Mouse (Mus musculus): ENCODE measurements around the gene Kremen1.

Kremen1 gene

GRCm38 (mm10) chr11:5167311-5167710 lies 94.0 kb downstream of the Kremen1 start:
- DNase-seq: no peak

DNA sequence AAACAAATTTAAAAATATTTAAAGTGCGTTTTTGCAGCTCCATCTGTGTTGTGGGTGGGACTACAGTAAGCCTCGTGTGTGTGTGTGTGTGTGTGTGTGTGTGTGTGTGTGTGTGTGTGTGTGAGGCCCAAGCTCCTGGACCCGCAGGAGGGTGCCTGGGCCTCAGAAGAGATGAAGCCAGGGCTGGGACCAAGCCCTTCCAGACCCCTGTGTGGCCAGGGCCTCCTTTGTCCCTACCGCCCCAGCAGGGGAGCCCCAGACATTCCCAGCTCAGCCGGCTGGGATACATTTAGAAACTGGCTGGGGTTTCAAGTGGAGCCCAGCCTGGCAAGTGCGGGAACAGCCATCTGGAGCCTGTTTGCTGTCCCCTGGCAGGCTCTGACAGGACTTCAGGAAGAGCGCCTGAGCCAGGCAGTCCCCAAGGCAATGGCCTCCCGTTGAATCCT lies 95.9 kb downstream of the Kremen1 start:
- DNase-seq: no peak

GRCm38 (mm10) chr11:5164310-5164709 lies 97.0 kb downstream of the Kremen1 start:
- DNase-seq: no peak

DNA sequence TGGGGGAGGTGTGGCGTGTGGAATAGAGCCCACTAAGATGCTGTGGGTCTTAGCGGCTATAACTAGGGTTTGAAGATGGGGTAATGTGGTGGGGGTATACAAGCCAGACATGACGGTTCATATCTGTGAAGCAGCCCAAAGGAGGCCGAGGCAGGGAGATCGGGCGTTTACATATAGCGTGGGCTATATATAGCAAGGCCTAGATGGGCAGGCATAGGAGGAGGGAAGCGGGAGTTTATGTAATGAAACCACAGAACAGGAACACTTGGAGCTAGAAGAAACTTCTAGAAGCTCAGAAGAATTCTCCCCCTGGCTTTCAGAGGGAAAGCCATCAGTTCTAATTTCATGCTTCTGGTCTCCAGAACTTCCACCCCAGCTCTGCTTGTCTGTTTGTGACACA lies 97.9 kb downstream of the Kremen1 start:
- no peak for DNase-seq

GRCm38 (mm10) chr11:5160722-5161485 lies 100.5 kb downstream of the Kremen1 start:
- DNase-seq: peak; percentile 46

- DNase-seq: no peak
These were observed 103.3 kb downstream of the Kremen1 start for GRCm38 (mm10) chr11:5158056-5158455.

GRCm38 (mm10) chr11:5154961-5155805 lies 106.2 kb downstream of the Kremen1 start:
- peak; percentile 36 for DNase-seq

- peak; percentile 33 for DNase-seq
These were observed 109.5 kb downstream of the Kremen1 start, which contains the start of gene Emid1 for GRCm38 (mm10) chr11:5151680-5152337. Gene Emid1, minus strand, starts transcription at chr11:5152257.

DNA sequence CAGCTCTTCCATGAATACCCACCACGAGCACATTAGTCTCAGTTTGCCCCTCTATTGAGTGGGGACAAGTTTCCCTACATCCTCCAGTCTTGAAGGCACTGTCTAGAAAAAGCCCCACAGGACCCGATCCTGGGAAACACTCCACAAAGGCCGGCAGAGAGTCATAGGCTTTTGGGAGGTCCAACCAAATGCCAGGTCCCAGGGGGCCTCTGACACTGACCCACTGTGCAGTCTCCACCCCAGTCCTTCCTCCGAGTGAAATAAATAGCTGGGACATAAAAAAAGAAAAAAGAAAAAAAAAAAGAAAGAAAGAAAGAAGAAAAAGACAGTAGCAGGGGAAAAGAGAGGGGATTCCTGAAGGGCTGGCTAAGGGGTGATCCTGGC lies 110.1 kb downstream of the Kremen1 start:
- no peak for DNase-seq

DNA sequence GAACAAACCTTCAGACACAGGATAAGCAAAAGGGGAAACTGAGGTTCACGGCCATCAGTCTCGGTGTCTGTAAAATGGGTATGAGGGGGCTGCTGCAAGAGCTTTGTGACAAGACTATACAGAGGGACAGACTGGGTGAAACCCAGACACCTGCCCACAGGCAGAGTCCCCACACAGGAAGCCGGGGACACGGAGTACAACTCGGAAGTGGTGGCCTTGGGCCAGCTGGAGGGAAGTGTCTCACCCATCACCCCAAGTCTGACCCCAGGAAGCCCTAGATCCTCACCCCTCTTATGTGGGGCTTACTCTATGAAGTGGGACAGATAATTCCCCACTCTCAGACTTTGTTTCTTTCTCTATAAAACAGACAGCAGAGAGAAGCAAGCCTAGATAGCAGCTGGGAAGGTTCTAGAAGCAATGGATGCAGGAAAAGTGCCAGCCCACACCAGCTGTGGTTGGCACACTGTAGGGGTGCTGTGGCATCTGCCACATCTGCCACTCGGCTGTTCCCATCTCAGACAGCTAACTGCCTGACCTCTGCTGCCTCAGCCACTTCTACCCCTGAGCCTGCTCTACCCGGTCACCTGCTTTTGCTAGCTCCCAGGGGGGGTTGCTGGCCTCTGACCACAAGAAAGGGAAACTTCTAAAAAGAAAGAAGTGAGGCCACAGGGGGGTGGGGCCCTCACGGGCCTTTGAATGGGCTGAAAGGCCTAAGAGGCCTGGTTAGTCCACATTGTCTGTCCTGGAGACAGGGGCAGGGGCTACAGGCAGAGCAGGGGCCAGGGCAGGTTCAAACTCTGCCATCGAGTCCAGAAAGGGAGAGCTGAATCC lies 110.7 kb downstream of the Kremen1 start:
- DNase-seq: no peak

GRCm38 (mm10) chr11:5149955-5150354 lies 111.4 kb downstream of the Kremen1 start:
- DNase-seq: no peak

- peak; percentile 21 for DNase-seq
These were observed 112.1 kb downstream of the Kremen1 start for GRCm38 (mm10) chr11:5149249-5149648.

- DNase-seq: no peak
These were observed 115.8 kb downstream of the Kremen1 start for GRCm38 (mm10) chr11:5145600-5145999.

GRCm38 (mm10) chr11:5141965-5142364 lies 119.4 kb downstream of the Kremen1 start:
- DNase-seq: no peak
